Mouse (Mus musculus) ES-E14 (cell line): Measurements from ENCODE around the gene Dand5.

Experiments
- CHD2 ChIP-seq: IDR thresholded peaks from 2 replicates; pipeline ENCODE4 v1.6.1; 2014; ENCODE audit warnings: mild to moderate bottlenecking, low read depth, low read length, inconsistent platforms
- HCFC1 ChIP-seq: IDR thresholded peaks from 2 replicates; pipeline ENCODE4 v1.6.1; 2012; ENCODE audit warnings: low read length, inconsistent platforms, borderline replicate concordance; ENCODE audit not compliant: insufficient read depth
- ZC3H11A ChIP-seq: IDR thresholded peaks from 2 replicates; pipeline ENCODE4 v1.6.1; 2012; ENCODE audit warnings: low read depth, mild to moderate bottlenecking, inconsistent platforms, low read length, borderline replicate concordance
- ZNF384 ChIP-seq: IDR thresholded peaks from 2 replicates; pipeline ENCODE4 v1.6.1; 2012; ENCODE audit warnings: low read depth, low read length, inconsistent platforms

- no peak for TF ChIP-seq CHD2
- TF ChIP-seq ZNF384 = no peak
- TF ChIP-seq HCFC1 = no peak
- TF ChIP-seq ZC3H11A = no peak
These were observed 38.6 kb downstream of the Dand5 start for GRCm38 (mm10) chr8:84783919-84784581.
